Mouse (Mus musculus) right cerebral cortex, postnatal 4 days (tissue): Measurements from ENCODE around the gene Arl3.

ENCODE experiments used
- DNase-seq: peaks from one replicate; pipeline ENCODE4 v3.0.0-alpha.2; 2022

Arl3 gene

GRCm38 (mm10) chr19:46572951-46573937 is at the start of gene Arl3, which contains the start of gene Sfxn2:
Gene Arl3, minus strand, starts transcription at chr19:46573198.
Gene Sfxn2, plus strand, starts transcription at chr19:46573365.
- DNase-seq: peak; percentile 93

- DNase-seq: no peak
Observed at GRCm38 (mm10) chr19:46622659-46623193, 49.7 kb upstream of the Arl3 start.

- DNase-seq: no peak
Observed at GRCm38 (mm10) chr19:46621236-46622183, 48.5 kb upstream of the Arl3 start.

- DNase-seq: no peak
Observed at GRCm38 (mm10) chr19:46620016-46620808, 47.2 kb upstream of the Arl3 start.

GRCm38 (mm10) chr19:46619518-46619917 is 46.5 kb upstream of the Arl3 start:
- no peak for DNase-seq

- no peak for DNase-seq
Observed at GRCm38 (mm10) chr19:46619001-46619400, 46.0 kb upstream of the Arl3 start.

- DNase-seq: no peak
Observed at GRCm38 (mm10) chr19:46618322-46618721, 45.3 kb upstream of the Arl3 start.

- DNase-seq: no peak
Observed at GRCm38 (mm10) chr19:46617361-46617760, 44.4 kb upstream of the Arl3 start.

GRCm38 (mm10) chr19:46616378-46616777 is 43.4 kb upstream of the Arl3 start:
- no peak for DNase-seq

- DNase-seq: no peak
Observed at GRCm38 (mm10) chr19:46608158-46608557, 35.2 kb upstream of the Arl3 start.

- no peak for DNase-seq
Observed at GRCm38 (mm10) chr19:46607424-46607823, 34.4 kb upstream of the Arl3 start.

- no peak for DNase-seq
Observed at GRCm38 (mm10) chr19:46606718-46607117, 33.7 kb upstream of the Arl3 start.

- no peak for DNase-seq
Observed at GRCm38 (mm10) chr19:46602406-46602805, 29.4 kb upstream of the Arl3 start.

- no peak for DNase-seq
Observed at GRCm38 (mm10) chr19:46601491-46601890, 28.5 kb upstream of the Arl3 start.

GRCm38 (mm10) chr19:46600371-46600770 is 27.4 kb upstream of the Arl3 start:
- no peak for DNase-seq

- DNase-seq: no peak
Observed at GRCm38 (mm10) chr19:46599375-46600256, 26.6 kb upstream of the Arl3 start.

GRCm38 (mm10) chr19:46598720-46599252 is 25.8 kb upstream of the Arl3 start, which contains the start of gene Wbp1l:
Gene Wbp1l, plus strand, starts transcription at chr19:46599084.
- peak; percentile 91 for DNase-seq

- no peak for DNase-seq
Observed at GRCm38 (mm10) chr19:46598187-46598586, 25.2 kb upstream of the Arl3 start.

GRCm38 (mm10) chr19:46592751-46593439 is 19.9 kb upstream of the Arl3 start:
- no peak for DNase-seq

GRCm38 (mm10) chr19:46591575-46591974 is 18.6 kb upstream of the Arl3 start:
- DNase-seq: no peak
